Mouse (Mus musculus) lung, embryonic 14.5 days (tissue): Measurements from ENCODE around the gene Cyb5r2. TPM values are rescaled to one million over a fixed set of nuclear protein-coding genes. Genes with fewer than 3 reads are reported as not detected.

Experiments used
- ATAC-seq: fragments of 200-750 bp; cut with Nextera tagmentation; 2 replicates; pipeline ENCODE4 v1.8.0; 2017; ENCODE audit warnings: mild to moderate bottlenecking, moderate TSS enrichment, moderate library complexity; ENCODE audit not compliant: insufficient read depth
- DNase-seq: peaks from one replicate; pipeline ENCODE4 v3.0.0-alpha.2; 2015
- H3K27ac ChIP-seq: fragments of 300-500 bp; sonication (generic); 2 replicates; pipeline ENCODE4 v1.5.1; 2014; ENCODE audit warnings: low read depth, mild to moderate bottlenecking, moderate library complexity
- H3K27me3 ChIP-seq: fragments of 300-500 bp; sonication (generic); 2 replicates; pipeline ENCODE4 v1.6.1; 2014; ENCODE audit warnings: low read length, control low read depth; ENCODE audit not compliant: insufficient read depth
- H3K36me3 ChIP-seq: fragments of 300-500 bp; sonication (generic); 2 replicates; pipeline ENCODE4 v1.6.1; 2014; ENCODE audit warnings: control low read depth; ENCODE audit not compliant: insufficient read depth
- H3K4me1 ChIP-seq: fragments of 300-500 bp; sonication (generic); 2 replicates; pipeline ENCODE4 v1.6.1; 2014; ENCODE audit warnings: antibody characterized with exemption, control low read depth; ENCODE audit not compliant: insufficient read depth
- H3K4me2 ChIP-seq: fragments of 300-500 bp; sonication (generic); 2 replicates; pipeline ENCODE4 v1.6.1; 2014; ENCODE audit warnings: mild to moderate bottlenecking
- H3K4me3 ChIP-seq: fragments of 300-500 bp; sonication (generic); 2 replicates; pipeline ENCODE4 v1.5.1; 2014; ENCODE audit warnings: low read depth, low read length
- H3K9ac ChIP-seq: fragments of 300-500 bp; sonication (generic); 2 replicates; pipeline ENCODE4 v1.6.1; 2014
- H3K9me3 ChIP-seq: fragments of 300-500 bp; sonication (generic); 2 replicates; pipeline ENCODE4 v1.6.1; 2016; ENCODE audit warnings: low read depth, low read length, control low read depth
- CTCF ChIP-seq: IDR thresholded peaks from 2 replicates; pipeline ENCODE4 v1.5.1; 2016; ENCODE audit warnings: antibody characterized with exemption, low read depth
- WGBS: fragments of 180-500 bp; shearing (Covaris S2); extraction: QIAGEN DNeasy Blood & Tissue Kit; methylation state at CpG from one replicate; pipeline ENCODE4 v1.1.7; 2014; 5-methylcytosine and 5-hydroxymethylcytosine counted together
- polyA plus RNA-seq: library from polyadenylated mRNA; unstranded; fragments of >200 nt; fragmentation: Nextera tagmentation; extraction: Ambion mirVana; gene quantifications from 2 replicates; pipeline ENCODE4 v1.2.1, GENCODE M21; 2014

Cyb5r2 gene
- polyA plus RNA-seq, result 0.14 and 0.18 TPM in 2 replicates

DNA sequence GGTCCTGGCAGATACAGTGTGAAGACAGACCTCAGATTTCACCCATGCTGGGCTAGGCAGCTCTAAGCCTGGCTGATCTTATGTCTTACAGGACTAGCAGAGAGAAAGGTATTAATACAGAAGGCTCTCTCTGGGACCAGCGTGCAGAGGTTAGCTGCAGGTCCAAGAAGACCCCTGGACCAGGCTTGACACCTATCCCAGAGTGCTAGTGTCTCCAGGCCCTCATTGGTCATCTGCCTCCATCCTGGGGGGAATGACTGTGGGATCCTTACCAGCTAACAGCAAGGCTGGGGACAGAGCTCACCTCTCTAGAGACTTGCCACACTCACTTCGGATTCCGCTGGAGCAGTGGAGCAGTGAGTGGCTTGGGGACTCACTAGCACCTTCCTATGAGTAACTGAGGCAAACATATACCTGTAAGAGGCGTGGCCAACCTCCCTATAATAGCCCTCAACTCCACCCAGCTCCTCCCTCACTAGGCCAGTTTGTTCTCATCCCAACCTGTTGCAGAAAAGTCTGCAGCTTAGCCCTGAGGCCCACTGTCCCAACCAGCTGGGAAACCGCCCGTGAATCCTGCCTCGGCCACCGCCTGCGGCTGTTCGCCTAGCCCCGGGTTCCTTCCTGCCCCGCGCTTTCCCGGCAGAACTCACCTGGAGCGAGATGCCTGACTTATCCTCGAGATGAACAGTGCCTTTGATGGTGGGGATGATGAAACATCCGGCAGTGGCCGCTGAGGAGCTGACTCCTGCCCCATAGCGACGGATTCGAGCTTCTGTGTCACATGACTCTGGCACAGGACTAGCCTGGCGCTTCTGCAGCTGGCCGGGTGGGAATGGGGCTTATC is at the start of gene Cyb5r2:
Gene Cyb5r2 (minus strand): TSS at position 725 of the 844 bp plus-strand sequence.
- H3K9me3 ChIP-seq, result no peaks in the 10 kb centered on the region
- no peak within 1 kb of the TSS for H3K27ac ChIP-seq
- ATAC-seq (peak; percentile 90), DNase-seq (peak; percentile 61)
- peak within 1 kb of the TSS; percentile 56 for H3K4me2 ChIP-seq
- no peaks in the 10 kb centered on the region for H3K36me3 ChIP-seq
- H3K9ac ChIP-seq, result no peak within 1 kb of the TSS; the same call in 1 of the 2 replicates
- no peak for TF ChIP-seq CTCF
- H3K4me3 ChIP-seq, result peak within 1 kb of the TSS; percentile 17; the same call in 1 of the 2 replicates
- H3K4me1 ChIP-seq, result no peaks in the 10 kb centered on the region
- 10% methylated on average over 23 of the region's 23 CpGs for WGBS
- H3K27me3 ChIP-seq, result no peaks in the 10 kb centered on the region

GRCm38 (mm10) chr7:107802138-107802537 is 44.3 kb upstream of the Cyb5r2 start:
- no peak for ATAC-seq
- H3K9me3 ChIP-seq, result no peaks in the 10 kb centered on the region
- H3K4me2 ChIP-seq, result no peak overlapping the region
- no peak overlapping the region for H3K4me3 ChIP-seq
- DNase-seq, result no peak
- 64% methylated on average over 3 of the region's 3 CpGs for WGBS
- no peaks in the 10 kb centered on the region for H3K27me3 ChIP-seq
- no peaks in the 10 kb centered on the region for H3K36me3 ChIP-seq
- H3K27ac ChIP-seq, result no peak overlapping the region
- TF ChIP-seq CTCF, result no peak
- no peak overlapping the region for H3K9ac ChIP-seq
- no peaks in the 10 kb centered on the region for H3K4me1 ChIP-seq

GRCm38 (mm10) chr7:107801108-107801507 is 43.3 kb upstream of the Cyb5r2 start, which contains the start of gene Ovch2:
Gene Ovch2 (minus strand): TSS chr7:107801208.
- Histone ChIP-seq H3K27ac (no peak within 1 kb of the TSS), H3K27me3 (no peaks in the 10 kb centered on the region), H3K4me3 (no peak within 1 kb of the TSS), H3K9me3 (no peaks in the 10 kb centered on the region), H3K9ac (no peak within 1 kb of the TSS), H3K36me3 (no peaks in the 10 kb centered on the region), H3K4me2 (no peak within 1 kb of the TSS), H3K4me1 (no peaks in the 10 kb centered on the region)
- DNase-seq (no peak), ATAC-seq (no peak)
- 80% methylated on average over 2 of the region's 2 CpGs for WGBS
- TF ChIP-seq CTCF, result no peak

- DNase-seq (no peak), ATAC-seq (no peak)
- H3K27ac ChIP-seq, result no peak overlapping the region
- no peaks in the 10 kb centered on the region for H3K27me3 ChIP-seq
- H3K4me3 ChIP-seq, result no peak overlapping the region
- TF ChIP-seq CTCF, result no peak
- H3K4me2 ChIP-seq, result no peak overlapping the region
- H3K4me1 ChIP-seq, result no peaks in the 10 kb centered on the region
- no peaks in the 10 kb centered on the region for H3K9me3 ChIP-seq
- no peaks in the 10 kb centered on the region for H3K36me3 ChIP-seq
- WGBS, result 89% methylated on average over 2 of the region's 2 CpGs
- H3K9ac ChIP-seq, result no peak overlapping the region
Observed at GRCm38 (mm10) chr7:107796500-107796899, 38.7 kb upstream of the Cyb5r2 start.

- peak; percentile 66 for TF ChIP-seq CTCF
- Histone ChIP-seq H3K9ac (no peak overlapping the region), H3K4me3 (no peak overlapping the region), H3K27ac (no peak overlapping the region), H3K27me3 (no peaks in the 10 kb centered on the region), H3K4me1 (no peaks in the 10 kb centered on the region), H3K9me3 (no peaks in the 10 kb centered on the region), H3K4me2 (no peak overlapping the region), H3K36me3 (no peaks in the 10 kb centered on the region)
- peak; percentile 61 for DNase-seq
- WGBS, result 46% methylated on average over 3 of the region's 3 CpGs
- no peak for ATAC-seq
Observed at GRCm38 (mm10) chr7:107787977-107788620, 30.3 kb upstream of the Cyb5r2 start.

DNA sequence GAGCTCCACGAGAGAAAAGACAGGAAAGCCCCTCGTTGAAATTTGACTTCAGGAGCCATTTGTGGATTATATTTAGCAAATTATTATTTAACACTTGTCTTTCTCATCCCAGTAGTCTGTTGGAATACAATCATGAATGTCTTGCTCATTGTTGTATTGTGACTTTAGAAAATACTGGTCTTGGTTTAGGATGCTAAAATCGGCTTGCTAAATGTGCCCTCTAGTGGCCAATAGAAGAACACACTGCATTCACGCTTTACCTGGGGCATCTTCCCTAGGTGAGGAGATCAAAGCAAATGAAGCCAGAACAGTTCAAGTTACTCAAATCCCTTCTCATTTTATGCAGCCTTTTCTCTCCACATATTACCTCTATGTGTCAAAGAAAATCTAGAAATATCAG is 21.8 kb upstream of the Cyb5r2 start:
- H3K27me3 ChIP-seq, result no peaks in the 10 kb centered on the region
- no peak overlapping the region for H3K9ac ChIP-seq
- H3K4me2 ChIP-seq, result no peak overlapping the region
- WGBS, result 38% methylated on average over 4 of the region's 4 CpGs
- no peaks in the 10 kb centered on the region for H3K9me3 ChIP-seq
- H3K4me1 ChIP-seq, result no peaks in the 10 kb centered on the region
- peak; percentile 77 for TF ChIP-seq CTCF
- no peak for ATAC-seq
- no peak overlapping the region for H3K27ac ChIP-seq
- peak; percentile 52 for DNase-seq
- no peak overlapping the region for H3K4me3 ChIP-seq
- H3K36me3 ChIP-seq, result no peaks in the 10 kb centered on the region

DNA sequence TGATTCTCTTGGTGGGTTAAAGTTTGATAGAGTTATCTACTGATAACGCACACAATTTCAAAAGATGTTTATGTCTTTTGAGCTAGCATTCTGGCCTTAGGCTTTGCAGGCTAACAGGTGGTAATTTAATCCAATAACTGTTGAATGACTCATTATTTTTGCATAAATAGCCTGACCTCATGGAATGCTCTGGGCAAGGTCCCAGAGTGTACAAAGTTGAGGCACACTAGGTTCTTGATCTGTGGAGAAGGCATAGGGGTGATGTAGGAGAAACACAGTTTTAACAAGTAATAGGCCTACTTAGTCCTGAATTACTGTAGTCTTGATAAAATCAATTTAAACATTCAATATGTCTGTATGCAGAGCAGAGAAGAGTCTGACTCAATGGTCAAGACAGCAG is 20.4 kb upstream of the Cyb5r2 start:
- Histone ChIP-seq H3K27ac (no peak overlapping the region), H3K9me3 (no peaks in the 10 kb centered on the region), H3K4me2 (no peak overlapping the region), H3K4me1 (no peaks in the 10 kb centered on the region), H3K36me3 (no peaks in the 10 kb centered on the region), H3K27me3 (no peaks in the 10 kb centered on the region), H3K9ac (no peak overlapping the region), H3K4me3 (no peak overlapping the region)
- no peak for TF ChIP-seq CTCF
- DNase-seq (no peak), ATAC-seq (no peak)
- 66% methylated on average over 1 of the region's 1 CpGs for WGBS
